Mouse (Mus musculus): ENCODE data around the gene Arpc3. TPM values are rescaled to one million over a fixed set of nuclear protein-coding genes. Genes with fewer than 3 reads are reported as not detected.
"Not testable (repeated sequence)": the region's sequence is repeated elsewhere in the genome, so short reads cannot be mapped to it uniquely, and the experiment has no call there.

The Arpc3 gene
- total RNA-seq, 2 experiments from 2014 or later: 140 to 150 TPM

DNA sequence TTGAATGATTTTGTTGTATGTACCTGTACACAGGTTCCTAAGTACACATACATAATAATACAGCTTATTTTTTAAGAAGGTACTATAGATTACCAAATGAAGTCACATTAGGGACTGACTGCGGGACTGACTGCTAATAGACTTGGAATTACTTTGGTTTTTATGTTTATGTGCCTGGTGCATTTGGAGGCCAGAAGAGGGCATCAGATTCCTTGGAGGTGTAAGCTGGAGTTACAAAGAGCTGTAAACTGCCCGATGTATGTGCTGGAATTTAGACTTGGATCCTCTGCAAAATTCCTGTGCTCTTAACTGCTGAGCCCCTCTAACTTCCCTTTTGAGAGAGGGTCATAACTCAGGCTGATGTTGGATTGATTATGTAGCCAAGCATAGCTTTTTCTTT lies 33.9 kb downstream of the Arpc3 start:
- DNase-seq: no peak
- intact Hi-C loops (cut with DNase I): no loop called here

DNA sequence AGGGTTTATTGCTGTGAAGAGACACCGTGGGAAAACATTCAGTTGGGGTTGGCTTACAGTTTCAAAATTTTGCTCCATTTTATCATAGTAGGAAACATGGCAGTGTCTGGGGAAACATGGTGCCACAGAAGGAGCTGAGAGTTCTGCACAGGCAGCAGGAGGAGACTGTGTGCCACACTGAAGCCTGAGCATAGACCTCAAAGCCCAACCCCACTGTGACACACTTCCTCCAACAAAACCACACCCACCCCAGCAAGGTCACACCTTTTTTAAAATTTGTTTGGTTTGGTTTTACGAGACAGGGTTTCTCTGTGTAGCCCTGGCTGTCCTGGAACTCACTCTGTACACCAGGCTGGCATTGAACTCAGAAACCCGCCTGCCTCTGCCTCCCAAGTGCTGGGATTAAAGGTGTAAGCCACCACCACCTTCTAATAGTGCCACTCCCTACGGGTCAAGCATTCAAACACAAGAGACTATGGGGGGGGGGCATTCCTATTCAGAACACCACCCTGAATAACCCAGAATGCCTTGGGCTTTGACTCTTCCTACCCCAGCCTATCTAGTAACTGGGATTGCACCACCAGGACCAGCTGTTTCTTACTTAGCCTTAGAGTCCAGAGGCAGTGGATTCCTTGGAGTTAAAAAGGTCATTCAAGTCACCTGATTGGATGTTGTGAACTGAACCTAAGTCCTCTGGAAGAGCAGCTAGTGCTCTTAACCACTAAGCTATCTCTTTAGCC lies 38.5 kb downstream of the Arpc3 start:
- DNase-seq: no peak
- intact Hi-C loops (cut with DNase I): loop anchor here (5.0 kb wide), 1 partner anchor 287 kb away; no protein-coding TSS in a partner anchor

DNA sequence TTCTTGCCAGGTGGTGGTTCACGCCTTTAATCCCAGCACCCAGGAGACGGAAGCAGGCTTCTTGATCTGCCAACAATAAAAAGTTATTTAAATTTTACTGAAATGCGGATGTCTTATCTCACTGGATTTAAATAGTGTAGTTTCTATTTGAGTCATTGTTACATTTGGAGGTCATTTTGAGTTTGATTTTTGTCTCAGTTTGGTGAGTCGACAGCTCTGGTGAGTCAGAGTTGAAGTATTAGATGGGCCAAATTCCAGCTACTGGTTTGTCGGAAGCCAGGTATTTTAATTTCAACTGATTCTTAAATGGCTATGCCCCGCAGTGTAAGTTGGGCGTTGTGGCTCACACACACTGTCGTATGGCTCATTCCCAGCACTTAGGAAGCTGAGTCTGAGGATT lies 39.5 kb downstream of the Arpc3 start:
- intact Hi-C loops (cut with DNase I): loop anchor here (5.0 kb wide), 1 partner anchor 286 kb away; no protein-coding TSS in a partner anchor
- no peak for DNase-seq

DNA sequence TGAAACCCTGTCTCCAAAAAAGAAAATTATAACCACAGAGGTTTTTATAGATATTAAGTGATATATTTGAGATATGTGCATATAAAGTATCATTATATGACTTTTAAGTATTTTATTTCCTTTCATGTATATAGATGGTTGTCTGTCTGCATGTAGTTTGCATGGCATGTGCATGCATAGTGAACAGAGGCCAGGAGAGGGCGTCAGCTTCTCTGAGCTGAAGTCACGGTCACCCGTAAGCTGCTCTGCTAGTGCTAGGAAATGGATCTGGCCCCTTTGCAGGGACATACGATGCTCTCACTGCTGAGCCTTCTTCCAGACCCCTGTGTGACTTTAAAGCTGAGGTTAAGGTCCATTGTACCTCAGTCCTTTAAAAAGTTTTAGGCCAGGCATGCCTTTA lies 42.9 kb downstream of the Arpc3 start:
- intact Hi-C loops (cut with DNase I): loop anchor here (5.0 kb wide), 1 partner anchor 283 kb away; no protein-coding TSS in a partner anchor
- DNase-seq: no peak

DNA sequence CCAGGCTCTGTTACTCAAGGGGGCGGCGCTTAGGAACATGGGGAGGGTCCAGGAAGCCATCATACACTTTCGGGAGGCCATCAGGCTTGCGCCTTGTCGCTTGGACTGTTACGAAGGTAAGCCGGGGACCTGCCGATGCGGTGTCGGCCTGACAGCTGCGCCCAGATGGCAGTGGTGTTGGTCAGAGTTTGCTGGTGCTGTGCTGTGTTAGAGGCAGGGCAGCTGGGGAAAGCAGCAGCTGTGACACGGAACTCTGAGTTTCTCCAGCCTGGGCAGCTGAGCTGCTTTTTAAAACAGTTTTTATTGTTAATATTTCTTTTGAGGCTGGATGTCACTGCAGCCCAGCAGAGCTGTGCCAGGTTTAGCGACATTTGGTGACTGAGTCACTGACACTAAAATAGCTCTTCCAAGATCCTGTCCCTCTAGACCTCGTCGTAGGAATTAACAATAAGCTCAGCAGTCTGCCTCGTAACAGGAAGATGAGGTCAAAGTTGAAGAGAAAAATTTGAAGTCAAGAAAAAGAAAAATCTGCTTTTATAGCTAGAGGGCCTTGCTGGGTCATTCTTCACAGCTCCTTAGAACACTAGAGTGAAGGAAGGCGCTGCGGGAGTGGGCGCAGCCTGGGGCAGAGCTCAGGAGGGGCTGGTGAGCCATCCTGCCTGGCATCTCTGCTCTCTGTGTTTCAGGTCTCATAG lies 47.9 kb downstream of the Arpc3 start:
- intact Hi-C loops (cut with DNase I): no loop called here
- DNase-seq: peak in 1 of 2 experiments; percentile 63

DNA sequence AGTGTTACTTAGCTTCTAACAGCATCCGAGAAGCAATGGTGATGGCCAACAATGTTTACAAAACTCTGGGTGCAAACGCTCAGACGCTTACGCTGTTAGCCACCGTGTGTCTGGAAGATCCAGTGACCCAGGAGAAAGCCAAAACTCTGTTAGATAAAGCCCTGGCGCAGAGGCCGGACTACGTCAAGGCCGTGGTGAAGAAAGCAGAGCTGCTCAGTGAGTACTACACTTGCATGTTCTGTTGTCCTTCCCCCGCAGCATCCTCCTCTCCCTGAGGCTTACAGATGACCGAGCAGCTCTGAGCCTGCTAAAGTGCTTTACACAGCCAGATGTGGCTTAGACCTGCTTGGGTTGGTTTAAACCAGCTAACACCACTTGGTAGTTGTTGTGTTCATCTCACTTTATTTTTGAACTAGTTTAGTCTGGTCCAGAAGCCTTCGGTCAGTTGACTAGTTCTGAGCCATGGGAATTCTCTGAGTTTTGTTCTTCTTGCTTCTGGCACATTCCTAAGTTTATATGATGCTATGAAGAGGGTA lies 48.5 kb downstream of the Arpc3 start:
- peak in 1 of 2 experiments; percentile 64 for DNase-seq

DNA sequence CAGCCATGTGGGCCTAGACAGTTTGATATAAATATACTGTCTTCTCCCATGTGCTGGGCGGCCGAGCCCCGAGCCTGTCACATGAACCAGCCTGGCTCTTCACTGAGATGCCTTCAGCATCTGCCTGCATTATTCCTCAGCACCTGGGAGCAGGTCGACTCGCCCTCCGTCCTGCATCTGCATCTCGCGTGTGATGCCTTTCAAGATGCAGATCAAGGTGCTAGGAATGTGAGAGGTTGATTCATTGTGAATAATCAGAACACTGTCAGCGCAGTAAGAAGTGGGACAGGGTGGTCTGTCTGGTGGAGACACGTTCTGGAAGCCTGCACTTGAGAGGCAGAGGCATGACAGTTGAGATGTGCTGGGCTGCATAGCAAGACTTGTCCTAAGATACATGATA lies 52.8 kb downstream of the Arpc3 start:
- intact Hi-C loops (cut with DNase I): no loop called here
- DNase-seq: no peak

More for the DNA sequence above, 48.5 kb downstream of the Arpc3 start:
- intact Hi-C loops (cut with DNase I): no loop called here

DNA sequence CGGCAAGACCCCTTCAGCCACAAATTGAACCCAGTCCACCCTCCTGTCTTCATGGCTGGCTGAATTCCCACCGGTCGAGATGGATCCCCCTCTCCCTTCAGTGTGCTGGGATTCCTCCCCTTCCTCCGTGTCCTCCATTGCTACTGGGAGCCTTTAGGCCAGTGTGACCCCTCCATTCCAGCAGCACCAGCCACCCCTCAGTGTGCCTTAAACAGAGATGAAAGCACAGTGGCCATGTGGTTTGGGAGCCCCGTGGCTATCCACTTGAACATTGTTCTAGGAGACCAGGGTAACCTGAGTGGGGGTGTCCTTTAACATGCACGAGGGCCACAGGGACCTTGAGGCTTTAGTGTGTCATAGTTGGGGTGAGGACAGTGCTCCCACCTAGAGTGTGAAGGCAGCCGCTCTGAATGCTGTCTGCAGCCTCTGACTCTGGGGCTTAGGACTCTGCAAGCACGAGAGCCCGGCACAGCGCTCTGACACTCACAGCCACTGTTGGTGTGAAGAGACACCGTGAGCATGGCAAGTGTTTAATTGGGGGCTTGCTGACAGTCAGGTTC lies 53.5 kb downstream of the Arpc3 start:
- no peak for DNase-seq
- intact Hi-C loops (cut with DNase I): no loop called here

DNA sequence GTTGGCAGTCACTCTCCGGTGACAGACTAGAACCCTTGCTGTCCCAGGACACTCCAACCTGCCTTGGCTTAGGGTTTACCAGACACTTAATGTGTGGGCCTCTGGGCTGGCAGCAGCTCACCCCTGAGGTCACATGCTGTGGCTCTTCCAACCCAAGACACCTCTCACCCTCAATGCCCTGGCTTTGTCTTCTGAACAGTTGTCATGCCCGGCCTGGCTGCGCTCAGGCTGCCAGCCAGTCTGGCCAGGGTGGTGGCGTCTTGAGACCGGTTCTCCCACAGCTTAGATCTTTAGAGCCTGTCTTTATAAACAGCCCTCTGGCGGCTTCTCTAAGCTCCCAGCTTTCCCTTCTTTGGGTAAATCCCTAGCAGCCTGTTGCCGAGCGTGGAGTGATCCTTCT lies 56.2 kb downstream of the Arpc3 start:
- intact Hi-C loops (cut with DNase I): no loop called here

DNA sequence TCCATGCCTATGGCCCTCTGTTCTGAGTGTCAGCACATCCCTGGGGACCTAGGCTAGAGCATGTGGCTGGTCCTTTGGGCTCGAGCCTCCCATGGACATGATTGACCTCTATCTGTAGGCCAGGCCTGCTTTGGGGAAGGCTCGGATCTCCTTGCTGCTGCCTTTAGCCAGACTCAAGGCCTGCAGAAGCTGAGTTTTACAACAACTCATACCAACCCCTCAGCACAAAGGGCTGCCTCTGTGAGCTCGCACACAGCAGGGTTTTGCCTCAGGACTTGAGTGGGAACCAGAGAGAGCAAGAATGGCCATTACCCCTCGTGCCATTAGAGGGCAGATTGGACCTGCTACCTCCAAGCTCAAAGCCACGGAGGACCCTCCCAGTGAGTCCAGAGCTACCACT lies 57.2 kb downstream of the Arpc3 start:
- intact Hi-C loops (cut with DNase I): no loop called here
- peak in 1 of 2 experiments; percentile 54 for DNase-seq

More for the DNA sequence above, 56.2 kb downstream of the Arpc3 start:
- peak in 1 of 2 experiments; percentile 62 for DNase-seq

DNA sequence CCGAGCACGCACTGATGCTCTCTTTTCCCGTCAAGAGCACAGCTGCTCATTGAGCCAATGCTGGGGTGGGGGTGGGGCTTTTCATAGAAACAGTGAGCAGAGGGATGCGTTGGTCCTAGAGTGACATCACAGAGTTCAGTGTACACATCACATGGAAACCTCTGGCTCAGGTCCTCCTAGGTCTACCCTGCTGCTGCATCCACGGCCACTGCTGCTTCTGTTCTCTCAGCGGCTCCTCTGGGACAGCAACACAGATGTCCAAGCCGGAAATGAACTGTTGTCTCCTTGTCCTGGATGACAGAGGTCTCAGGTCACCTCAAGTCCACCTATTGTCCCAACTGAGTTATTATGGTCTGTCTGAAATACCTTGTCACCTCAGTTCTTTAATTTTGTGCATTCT lies 58.3 kb downstream of the Arpc3 start:
- intact Hi-C loops (cut with DNase I): no loop called here
- peak in 1 of 2 experiments; percentile 68 for DNase-seq

DNA sequence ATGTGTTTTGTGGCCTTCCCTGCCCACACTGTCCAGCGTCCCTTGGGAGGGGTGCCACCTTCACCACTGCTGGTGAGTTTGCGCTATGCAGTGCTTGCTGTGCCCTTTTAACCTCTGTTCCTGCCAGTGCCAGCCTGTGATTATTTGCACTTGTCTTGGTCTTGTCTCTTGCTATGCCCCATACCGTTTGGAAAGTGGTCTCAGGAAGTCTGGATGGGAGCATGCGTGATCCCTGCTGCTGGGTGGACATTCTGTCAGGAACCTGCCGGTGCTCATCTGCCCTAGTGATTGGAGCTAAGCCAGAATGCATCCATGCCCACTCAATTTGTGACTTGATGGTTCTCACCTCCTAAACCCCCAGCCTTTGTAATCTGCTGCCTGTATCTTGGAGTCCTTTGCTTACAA lies 59.2 kb downstream of the Arpc3 start:
- intact Hi-C loops (cut with DNase I): no loop called here
- DNase-seq: peak in 1 of 2 experiments; percentile 72

DNA sequence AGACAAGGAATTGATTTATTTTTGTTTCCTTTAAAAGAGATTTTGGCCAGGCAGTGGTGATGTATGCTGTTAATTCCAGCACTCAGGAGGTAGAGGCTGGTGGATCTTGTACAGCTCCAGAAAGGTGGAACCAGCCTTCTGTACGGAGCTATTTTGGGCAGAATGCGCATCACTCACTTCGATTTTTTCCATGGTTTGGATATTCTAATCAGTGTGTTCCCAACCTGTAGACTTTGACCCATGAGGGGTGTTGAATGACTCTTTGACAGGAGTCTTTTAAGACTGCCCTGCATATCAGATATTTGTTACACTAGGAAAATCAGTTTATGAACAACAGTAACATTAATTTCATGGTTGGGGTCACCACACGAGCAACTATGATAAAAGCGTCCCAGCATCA lies 59.6 kb downstream of the Arpc3 start:
- no peak for DNase-seq
- intact Hi-C loops (cut with DNase I): no loop called here

DNA sequence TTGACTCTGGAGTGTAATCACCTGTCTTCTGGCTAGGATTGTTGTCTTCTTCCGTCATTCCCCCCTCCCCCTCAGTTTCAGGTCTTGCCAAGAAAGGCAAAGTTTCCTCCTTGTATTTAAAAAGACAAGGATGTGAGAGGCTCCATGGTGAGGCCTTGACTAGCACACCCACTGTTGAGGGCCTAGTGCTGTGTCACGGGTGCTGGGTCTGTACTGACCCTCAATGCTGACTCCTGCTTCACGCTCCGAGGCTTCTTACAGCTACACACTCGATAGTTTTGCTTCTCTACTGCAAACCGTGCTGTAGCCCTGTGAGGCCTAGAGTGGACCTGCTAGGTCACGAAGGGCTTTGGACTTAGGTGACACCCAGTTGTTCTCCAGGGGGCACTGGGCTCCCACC lies 60.5 kb downstream of the Arpc3 start:
- intact Hi-C loops (cut with DNase I): no loop called here
- peak in 1 of 2 experiments; percentile 48 for DNase-seq

DNA sequence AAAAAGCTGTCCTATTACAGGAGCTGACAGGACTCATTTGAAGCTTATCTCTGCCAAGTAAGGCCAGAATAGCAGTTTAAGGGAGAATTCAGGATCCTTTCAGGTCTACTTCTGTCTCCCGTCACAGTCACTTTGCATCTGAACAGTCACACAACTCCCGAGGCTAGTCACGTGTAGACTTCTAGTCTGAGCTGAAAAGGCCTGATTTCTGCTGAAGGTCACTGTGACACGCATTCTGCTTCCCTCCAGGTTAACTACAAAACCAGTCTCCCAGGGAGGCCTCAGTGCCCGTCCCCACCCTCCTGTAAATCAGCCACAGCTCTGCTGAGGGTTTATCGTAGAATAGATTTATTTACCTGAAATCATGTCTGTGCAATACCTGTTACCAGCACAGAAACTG lies 61.5 kb downstream of the Arpc3 start:
- DNase-seq: no peak
- intact Hi-C loops (cut with DNase I): no loop called here

DNA sequence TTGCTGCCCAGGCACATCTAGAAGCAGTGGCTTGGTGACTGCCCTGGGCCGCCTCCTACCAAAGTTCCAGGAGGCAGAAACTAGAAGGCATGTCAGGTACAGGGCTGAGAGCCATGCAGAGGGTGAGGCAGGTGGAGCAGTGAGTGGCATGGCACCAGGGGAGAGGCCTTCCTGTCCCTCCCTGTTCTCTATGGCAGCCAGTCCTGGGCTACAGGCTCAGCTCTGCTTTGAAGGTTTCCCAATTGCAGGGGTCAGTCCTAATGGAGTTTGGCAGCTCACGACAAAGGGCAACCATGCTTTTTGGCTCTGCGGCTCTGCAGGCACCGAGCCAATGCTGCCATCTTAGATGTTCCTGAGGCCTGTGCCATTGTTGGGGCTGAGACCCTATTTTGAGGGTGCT lies 62.8 kb downstream of the Arpc3 start:
- DNase-seq: no peak
- intact Hi-C loops (cut with DNase I): no loop called here

DNA sequence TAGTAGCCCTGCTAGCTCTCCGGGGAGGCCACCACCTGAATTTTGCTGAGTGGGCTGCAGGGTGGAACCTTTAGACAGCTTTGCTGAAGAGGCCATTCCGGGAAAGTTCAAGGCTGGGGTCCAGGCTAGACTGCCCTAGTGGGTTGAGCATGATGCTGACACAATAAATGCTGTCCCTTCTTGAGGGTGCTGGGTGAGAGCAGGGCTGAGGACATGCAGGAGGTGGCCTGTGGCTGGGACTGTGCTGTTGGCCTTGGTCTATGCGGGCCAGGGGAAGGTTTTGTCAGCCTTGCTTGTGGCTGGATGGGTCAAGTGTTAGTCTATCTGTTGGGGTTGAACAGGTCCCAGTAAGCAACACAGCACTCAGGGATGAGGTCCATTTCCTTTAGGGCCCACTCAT lies 63.2 kb downstream of the Arpc3 start:
- DNase-seq: peak in 1 of 2 experiments; percentile 20
- intact Hi-C loops (cut with DNase I): no loop called here

DNA sequence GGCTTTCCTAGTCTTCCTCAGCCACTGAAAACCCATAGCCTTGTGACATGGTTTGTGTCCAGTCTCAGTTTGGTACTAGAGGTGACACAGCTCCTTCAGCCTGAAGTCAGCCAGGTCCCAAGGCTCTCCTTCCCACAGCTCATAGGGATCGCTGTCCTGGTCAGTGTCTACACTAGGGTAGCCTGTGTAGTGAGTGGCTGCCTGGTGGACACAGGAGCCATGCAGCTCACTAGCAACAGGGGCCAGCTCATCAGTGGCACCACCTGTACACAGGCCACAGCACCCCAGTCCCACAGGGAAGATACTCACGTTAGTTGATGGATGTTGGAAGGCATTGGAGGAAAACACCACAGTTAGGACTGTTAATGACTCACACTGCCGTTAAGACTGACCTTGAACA lies 63.9 kb downstream of the Arpc3 start:
- DNase-seq: no peak
- intact Hi-C loops (cut with DNase I): no loop called here

DNA sequence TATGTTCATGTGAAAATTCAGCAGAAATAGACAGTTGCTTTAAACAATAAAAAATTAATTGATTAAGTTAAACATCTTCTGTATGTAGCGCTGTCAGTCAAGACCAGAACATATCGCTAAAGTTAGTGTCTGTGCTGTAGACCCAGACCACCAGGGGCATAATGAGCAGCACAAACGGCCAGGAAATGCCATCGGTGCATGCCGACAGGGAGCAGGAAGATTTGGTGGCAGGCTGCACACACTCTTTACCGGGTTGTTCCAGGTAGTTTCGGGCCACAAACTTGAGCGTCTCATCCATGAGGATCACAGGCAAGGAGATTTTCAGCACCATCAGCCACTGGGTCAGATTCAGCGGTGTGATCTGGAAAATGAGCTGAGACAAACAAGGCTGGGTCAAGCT lies 65.4 kb downstream of the Arpc3 start:
- intact Hi-C loops (cut with DNase I); DNase-seq: not testable (repeated sequence)

DNA sequence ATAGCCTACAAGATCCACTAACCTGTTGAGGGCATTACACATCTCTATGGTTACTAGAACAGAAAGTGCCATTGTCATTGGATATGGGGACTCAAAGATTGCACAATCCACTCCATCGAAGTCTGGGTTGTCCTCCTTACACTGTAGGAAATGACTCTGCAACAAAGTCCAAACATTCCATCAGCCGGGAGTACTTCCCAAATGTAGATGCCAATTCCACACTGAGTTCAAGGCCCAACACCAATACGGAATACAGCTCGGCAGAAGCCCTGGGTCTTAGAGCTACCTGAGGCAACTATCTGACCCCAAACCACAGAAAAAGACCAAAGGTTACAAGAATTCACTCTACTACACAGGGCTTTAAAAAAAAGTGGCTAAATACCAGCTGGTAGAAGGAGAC lies 66.4 kb downstream of the Arpc3 start:
- intact Hi-C loops (cut with DNase I): no loop called here
- no peak for DNase-seq

DNA sequence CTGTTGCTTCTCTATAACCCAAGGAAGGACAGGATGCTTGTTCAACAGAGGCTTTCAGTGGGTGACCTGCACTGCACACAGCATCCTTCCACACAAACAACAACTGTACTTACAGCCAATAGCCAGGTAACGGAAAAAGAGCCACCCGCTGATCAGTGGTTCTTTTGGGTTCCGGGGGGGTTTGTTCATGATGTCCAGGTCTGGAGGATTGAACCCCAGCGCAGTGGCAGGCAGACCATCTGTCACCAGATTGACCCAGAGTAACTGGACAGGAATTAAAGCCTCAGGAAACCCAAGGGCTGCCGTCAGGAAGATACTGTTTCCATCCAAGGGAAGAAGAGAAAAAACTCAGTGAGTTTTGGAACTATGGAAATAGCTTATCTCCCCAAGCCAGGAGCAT lies 67.7 kb downstream of the Arpc3 start:
- intact Hi-C loops (cut with DNase I): no loop called here
- DNase-seq: no peak

Measured in heart, postnatal 10 days (tissue).